Mouse (Mus musculus): ENCODE data around the gene Pias3.
"Not testable (repeated sequence)": the region's sequence is repeated elsewhere in the genome, so short reads cannot be mapped to it uniquely, and the experiment has no call there.

Pias3 gene

DNA sequence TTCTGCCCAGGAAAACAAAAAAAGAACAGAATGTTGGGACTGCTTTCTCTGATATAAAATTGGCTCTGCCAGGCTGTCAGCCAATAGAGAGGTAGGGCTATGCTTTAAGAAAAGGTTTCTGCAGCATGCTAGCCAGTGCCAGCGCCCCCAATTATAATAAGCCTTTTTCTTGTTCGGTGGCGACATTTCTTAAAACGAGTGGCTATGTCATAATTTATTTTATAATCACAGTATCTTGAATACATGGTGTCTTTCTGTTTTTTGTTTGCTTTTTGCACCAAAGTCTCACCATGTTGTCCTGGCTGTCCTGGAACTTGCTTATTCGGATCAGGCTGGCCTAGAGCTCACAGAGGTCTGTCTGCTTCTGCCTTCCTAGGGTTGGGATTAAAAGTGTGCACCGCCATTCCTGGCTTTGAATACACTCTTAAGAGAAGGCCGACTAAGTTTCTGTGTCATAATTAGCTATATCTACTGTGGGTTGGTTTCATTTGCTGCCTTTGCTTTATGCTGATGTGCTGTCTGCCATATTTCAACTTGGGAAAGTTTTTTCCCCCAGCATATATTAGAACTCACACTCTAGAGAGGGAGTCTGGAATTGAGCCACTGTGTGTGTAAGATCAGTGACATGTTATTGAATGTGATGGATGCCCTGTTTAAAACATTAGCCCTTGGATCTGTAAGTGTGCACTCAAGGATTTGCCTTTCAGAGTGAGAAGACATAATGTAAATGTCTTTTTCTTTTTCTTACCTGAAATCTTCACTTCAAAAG lies 32.6 kb downstream of the Pias3 start:
- DNase-seq (ENCODE audit: low spot score in 2 of 2), result no peak

DNA sequence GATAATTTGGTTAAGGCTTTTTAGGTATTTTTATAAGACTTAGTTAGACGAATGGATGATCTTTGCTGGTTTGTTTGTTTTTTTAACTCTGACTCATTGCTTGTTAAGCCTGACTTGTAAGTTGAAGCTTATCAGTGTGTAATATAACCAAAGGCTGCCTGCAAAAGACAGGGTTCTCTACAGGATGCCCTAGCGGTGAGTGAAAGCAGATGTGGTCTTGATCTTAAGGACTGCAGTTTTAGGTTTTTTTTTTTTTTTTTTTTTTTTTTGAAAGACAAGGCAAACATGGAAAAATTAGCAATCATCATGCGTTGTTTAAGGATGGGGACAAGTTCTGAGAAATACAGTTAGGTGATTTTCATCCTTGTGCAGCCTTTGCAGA lies 33.2 kb downstream of the Pias3 start:
- DNase-seq (ENCODE audit: low spot score in 2 of 2), result no peak

DNA sequence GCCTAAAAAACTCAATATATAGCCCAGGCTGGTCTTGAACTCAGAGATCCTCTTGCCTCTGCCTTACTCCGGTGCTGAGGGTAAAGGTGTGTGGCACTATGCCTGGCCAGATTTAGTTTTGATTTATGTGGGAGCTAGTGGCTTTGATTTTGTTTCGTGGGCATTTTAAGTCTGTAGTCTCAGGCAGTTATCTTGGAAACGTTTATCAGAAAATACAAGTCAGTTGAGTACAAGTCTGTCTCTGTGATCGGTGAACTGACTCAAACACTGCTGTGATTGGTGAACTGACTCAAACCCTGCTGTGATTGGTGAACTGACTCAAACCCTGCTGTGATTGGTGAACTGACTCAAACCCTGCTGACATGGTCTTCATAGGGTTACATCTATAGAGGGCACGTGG lies 34.6 kb downstream of the Pias3 start:
- DNase-seq (ENCODE audit: low spot score in 2 of 2), result no peak

DNA sequence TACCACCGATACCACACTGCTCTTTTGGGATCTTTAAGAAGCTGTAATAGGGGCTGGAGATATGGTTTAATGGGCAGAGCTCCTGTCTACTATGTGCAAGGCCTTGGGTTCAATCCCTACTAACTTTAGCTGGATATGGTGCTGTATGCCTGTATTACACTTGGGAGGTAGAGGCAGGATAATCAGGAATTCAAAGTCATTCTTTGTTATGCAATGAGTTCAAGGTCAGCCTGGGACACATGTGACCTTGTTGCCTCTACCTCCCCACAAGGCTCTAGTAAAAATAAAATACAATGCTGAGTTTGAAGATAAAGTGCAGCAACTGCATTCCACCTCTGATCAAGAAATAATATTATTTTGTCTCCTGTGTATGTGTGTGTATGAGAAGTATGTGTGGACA lies 37.8 kb downstream of the Pias3 start:
- DNase-seq (ENCODE audit: low spot score in 2 of 2), result no peak

DNA sequence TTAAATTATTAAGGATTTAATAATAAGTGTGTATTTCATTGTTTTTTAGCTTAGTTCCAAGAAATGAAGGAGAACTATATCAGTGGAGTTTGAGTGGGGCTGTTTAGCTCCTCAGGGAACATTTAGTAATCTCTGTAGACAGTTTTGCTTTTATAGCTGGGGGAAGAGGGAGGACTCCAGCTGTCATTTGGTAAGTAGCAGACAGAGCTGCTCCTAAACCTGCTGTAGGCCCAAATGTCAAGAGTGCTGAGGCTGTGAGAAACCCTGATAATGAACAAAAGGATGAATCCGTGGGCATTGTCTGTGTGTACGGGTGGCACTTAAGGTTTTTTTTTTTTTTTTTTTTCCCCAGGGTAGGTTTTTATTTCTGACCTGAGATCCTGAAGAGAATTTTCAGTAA lies 39.0 kb downstream of the Pias3 start:
- no peak for DNase-seq (ENCODE audit: low spot score in 2 of 2)

DNA sequence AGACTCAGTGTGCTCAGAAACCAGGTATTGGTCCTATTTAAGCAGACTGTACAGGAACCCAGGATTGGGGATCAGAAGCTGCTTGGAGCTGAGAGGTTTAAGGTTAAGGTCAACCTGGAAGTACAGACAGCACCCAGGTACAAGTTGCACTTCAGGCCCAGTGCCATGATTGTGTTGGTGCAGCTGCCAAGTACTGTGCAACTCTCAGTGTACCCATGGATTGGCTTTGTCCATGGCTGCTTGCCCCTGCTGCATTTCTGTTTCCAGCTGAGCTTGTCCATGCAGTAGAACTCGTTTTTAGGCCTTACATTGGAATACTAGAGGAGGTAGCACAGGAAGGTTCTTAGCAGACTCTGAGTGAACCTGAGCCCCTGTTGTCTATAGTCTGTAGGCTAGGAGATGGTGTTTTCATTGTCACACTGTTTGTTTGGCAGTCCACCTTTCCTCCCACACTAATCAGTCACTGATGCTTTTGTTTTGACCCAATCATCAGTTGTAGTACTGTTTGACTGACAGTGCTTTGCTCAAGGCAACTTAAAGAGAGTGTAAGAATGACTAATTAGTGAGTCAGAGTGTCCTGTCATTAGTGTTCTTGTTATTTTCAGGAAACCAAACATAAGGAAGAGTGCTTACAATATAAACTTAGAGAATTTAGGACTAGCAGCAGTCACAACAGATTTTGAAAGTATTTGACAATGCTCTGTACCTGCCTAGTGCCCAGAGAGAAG lies 41.0 kb downstream of the Pias3 start:
- no peak for DNase-seq (ENCODE audit: low spot score in 2 of 2)

DNA sequence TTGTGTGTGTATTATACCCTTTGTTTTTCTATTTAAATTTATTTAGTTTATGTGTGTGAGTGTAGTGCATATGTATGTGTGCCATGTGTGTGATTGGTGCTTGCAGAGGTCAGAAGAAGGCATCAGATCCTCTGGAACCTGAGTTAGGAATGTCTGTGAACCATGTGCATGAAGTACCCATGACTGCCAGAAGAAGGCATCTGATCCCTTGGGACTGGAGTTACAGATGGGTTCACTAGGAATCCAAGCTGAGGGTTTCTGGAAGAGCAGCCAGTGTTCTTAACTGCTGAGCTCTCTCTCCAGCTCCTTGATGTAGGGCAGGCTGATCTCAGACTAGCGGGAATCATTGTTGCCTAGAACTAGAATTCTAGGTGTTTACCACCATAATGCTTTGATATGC lies 41.8 kb downstream of the Pias3 start:
- DNase-seq (ENCODE audit: low spot score in 2 of 2), result no peak

DNA sequence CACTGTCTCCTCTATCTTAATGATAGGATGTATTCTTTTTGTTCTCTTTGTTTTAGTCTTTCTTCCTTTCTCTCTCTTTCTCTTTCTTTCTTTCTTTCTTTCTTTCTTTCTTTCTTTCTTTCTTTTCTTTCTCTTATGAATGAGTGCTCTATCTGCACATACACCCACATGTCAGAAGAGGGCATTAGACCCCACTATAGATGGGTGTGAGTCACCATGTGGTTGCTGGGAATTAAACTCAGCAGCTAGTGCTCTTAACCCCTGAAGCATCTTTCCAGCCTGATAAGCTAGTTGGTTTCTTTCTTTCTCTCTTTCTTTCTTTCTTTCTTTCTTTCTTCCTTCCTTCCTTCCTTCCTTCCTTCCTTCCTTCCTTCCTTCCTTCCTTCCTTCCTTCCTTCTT lies 44.1 kb downstream of the Pias3 start:
- not testable (repeated sequence) for DNase-seq (ENCODE audit: low spot score in 2 of 2)

DNA sequence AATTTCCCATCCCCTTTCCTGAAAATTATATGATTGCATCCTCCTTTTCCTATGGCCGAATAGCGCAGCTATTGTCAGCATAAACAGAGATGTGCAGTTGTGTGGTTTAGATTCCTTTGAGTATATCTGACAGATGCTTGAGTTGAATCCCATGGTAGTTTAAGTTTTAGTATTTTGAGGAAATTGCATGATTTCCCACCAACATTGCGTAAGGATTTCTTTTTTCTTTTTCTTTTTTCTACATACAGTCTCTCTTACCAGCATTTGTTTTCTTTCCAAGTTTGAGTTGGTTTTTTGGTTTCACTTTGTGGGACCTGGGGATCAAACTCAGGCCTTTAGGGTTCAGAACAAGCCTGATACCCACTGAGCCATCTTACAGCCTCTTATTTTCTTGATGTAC lies 48.2 kb downstream of the Pias3 start:
- no peak for DNase-seq (ENCODE audit: low spot score in 2 of 2)

DNA sequence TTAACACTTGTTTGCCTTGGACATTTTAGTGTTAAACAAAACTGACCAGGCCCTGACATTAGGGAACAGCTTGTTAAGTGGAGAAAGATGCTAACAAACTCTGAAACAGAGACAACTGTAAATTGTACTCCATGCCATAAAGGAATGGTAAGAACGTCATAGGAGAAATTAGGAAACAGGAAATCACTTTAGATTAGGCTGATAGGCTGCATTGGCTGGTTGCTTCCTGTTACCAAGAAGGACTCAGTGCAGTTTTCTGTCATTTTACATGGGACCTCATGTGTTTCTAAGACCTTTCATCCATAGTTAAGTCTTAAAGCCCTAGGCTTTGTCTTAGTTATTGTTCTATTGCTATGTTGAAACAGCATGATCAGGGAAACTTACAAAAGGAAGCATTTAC lies 50.6 kb downstream of the Pias3 start:
- no peak for DNase-seq (ENCODE audit: low spot score in 2 of 2)
